Mouse (Mus musculus): ENCODE measurements at regions not wholly inside any gene's neighbourhood (a gene's known extent, or its start where the extent isn't known, plus 50 kb on each side); places are given as distances from the start of the nearest gene placed in this dataset.

- H3K9me3 ChIP-seq (replicated peaks; ENCODE audit: insufficient read depth, low read length), result no peaks in the 10 kb centered on the region
- H3K27me3 ChIP-seq (ENCODE audit: control insufficient read depth in 1 of 2, insufficient read depth in 2 of 2, low read length in 2 of 2), result no peaks in the 10 kb centered on the region
- H3K9ac ChIP-seq (ENCODE audit: control insufficient read depth, low read depth, low read length, poor library complexity, severe bottlenecking), result no peak overlapping the region
- DNase-seq (ENCODE audit: low read depth, low spot score), result no peak
- H3K36me3 ChIP-seq (ENCODE audit: control insufficient read depth in 1 of 2, insufficient read depth in 2 of 2, low read length in 2 of 2), result no peaks in the 10 kb centered on the region
- H3K4me3 ChIP-seq (ENCODE audit: control insufficient read depth in 1 of 2, insufficient read depth in 1 of 2, low read depth in 2 of 2, low read length in 2 of 2), result no peak overlapping the region
- H3K27ac ChIP-seq (ENCODE audit: control insufficient read depth, low read depth, low read length), result no peak overlapping the region
- no peaks in the 10 kb centered on the region for H3K79me2 ChIP-seq (ENCODE audit: control insufficient read depth, insufficient read depth, low read length, poor library complexity)
- TF ChIP-seq MAZ (IDR thresholded peaks at IDR 0.05; ENCODE audit: low read depth, low read length) (no peak), RAD21 (IDR thresholded peaks at IDR 0.05; ENCODE audit: low read depth, low read length) (no peak), ELF1 (IDR thresholded peaks at IDR 0.05; ENCODE audit: low read depth, low read length) (no peak)
- H3K4me1 ChIP-seq (ENCODE audit: control insufficient read depth in 1 of 2, insufficient read depth in 2 of 2, low read length in 2 of 2), result no peaks in the 10 kb centered on the region
Measured at GRCm38 (mm10) chr7:72594741-72595140, 288.3 kb upstream of the Mctp2 start.

- H3K4me3 ChIP-seq (ENCODE audit: control insufficient read depth in 1 of 2, insufficient read depth in 1 of 2, low read depth in 2 of 2, low read length in 2 of 2), result no peak overlapping the region
- no peak for DNase-seq (ENCODE audit: low read depth, low spot score)
- no peak overlapping the region for H3K27ac ChIP-seq (ENCODE audit: control insufficient read depth, low read depth, low read length)
- H3K79me2 ChIP-seq (ENCODE audit: control insufficient read depth, insufficient read depth, low read length, poor library complexity), result no peaks in the 10 kb centered on the region
- H3K36me3 ChIP-seq (ENCODE audit: control insufficient read depth in 1 of 2, insufficient read depth in 2 of 2, low read length in 2 of 2), result no peaks in the 10 kb centered on the region
- no peaks in the 10 kb centered on the region for H3K27me3 ChIP-seq (ENCODE audit: control insufficient read depth in 1 of 2, insufficient read depth in 2 of 2, low read length in 2 of 2)
- H3K9me3 ChIP-seq (replicated peaks; ENCODE audit: insufficient read depth, low read length), result no peaks in the 10 kb centered on the region
- no peak overlapping the region for H3K9ac ChIP-seq (ENCODE audit: control insufficient read depth, low read depth, low read length, poor library complexity, severe bottlenecking)
- TF ChIP-seq POLR2A (IDR thresholded peaks at IDR 0.05; ENCODE audit: control insufficient read depth in 1 of 2, insufficient read depth in 1 of 2, low read depth in 1 of 2, low read length in 2 of 2, poor library complexity in 1 of 2) (no peak), MYC (IDR thresholded peaks at IDR 0.05; ENCODE audit: low read depth, low read length) (no peak), MAX (IDR thresholded peaks at IDR 0.05; ENCODE audit: low read length) (no peak), KAT2A (conservative IDR thresholded peaks at IDR 0.05; ENCODE audit: low read depth, low read length) (no peak), RAD21 (IDR thresholded peaks at IDR 0.05; ENCODE audit: low read depth, low read length) (no peak), E2F4 (IDR thresholded peaks at IDR 0.05; ENCODE audit: borderline replicate concordance, low read depth, low read length) (no peak), JUND (IDR thresholded peaks at IDR 0.05; ENCODE audit: low read depth, low read length) (no peak), RCOR1 (IDR thresholded peaks at IDR 0.05; ENCODE audit: low read depth, low read length) (no peak), CHD2 (IDR thresholded peaks at IDR 0.05; ENCODE audit: low read length) (no peak), GABPA (IDR thresholded peaks at IDR 0.05; ENCODE audit: low read depth, low read length) (no peak), ZKSCAN1 (IDR thresholded peaks at IDR 0.05; ENCODE audit: low read depth, low read length) (no peak), ELF1 (IDR thresholded peaks at IDR 0.05; ENCODE audit: low read depth, low read length) (no peak), NELFE (IDR thresholded peaks at IDR 0.05; ENCODE audit: low read depth, low read length) (no peak), NRF1 (IDR thresholded peaks at IDR 0.05; ENCODE audit: insufficient read depth, low read depth, low read length, poor library complexity, severe bottlenecking) (no peak), EP300 (IDR thresholded peaks at IDR 0.05; ENCODE audit: low read depth in 1 of 2, low read length in 2 of 2) (no peak), CHD1 (IDR thresholded peaks at IDR 0.05; ENCODE audit: low read depth, low read length) (no peak), ZC3H11A (IDR thresholded peaks at IDR 0.05; ENCODE audit: low read depth, low read length) (no peak), MYB (IDR thresholded peaks at IDR 0.05; ENCODE audit: low read depth, low read length) (no peak)
- H3K4me1 ChIP-seq (ENCODE audit: control insufficient read depth in 1 of 2, insufficient read depth in 2 of 2, low read length in 2 of 2), result no peaks in the 10 kb centered on the region
Measured at GRCm38 (mm10) chr7:72596985-72597384, 290.6 kb upstream of the Mctp2 start.

Measured in MEL (cell line).